Mouse (Mus musculus): ENCODE results near the gene Gm49322.

DNA sequence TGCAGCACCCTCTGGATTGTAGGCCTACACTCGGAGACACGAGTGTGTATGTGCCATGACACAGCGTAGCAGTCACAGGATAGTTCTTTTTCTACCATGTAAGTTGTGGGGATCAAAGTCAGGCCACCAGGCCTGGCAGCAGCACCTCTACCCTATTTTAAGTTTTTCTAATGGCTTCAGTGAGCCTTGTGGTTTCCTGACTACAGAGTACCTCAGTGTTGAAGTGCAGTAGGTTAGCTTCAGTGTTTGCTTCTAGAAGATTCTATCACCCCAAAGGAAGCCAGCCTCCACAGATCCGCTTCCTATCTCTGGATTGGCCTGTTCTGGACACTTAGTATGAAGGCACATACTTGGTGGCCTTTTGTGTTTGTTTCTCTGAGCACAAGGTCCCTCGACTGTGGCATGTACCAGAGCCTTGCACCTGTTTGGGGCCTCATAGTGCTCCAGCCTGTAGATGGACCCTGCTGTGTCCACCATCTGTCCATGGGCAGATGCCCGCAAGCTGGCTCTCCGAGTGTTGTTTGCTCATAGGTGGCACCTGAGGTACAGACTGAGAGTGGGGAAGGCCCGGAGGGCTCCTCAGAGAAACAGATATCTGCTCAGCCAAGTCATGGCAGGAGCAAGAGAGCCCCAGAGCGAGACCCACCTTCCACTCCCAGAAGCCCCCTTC lies 4.4 kb downstream of the Gm49322 start:
- TF ChIP-seq POLR2A (IDR thresholded peaks at IDR 0.05; ENCODE audit: low read depth, low read length) = no peak
- TF ChIP-seq CTCF (IDR thresholded peaks at IDR 0.05; ENCODE audit: extremely low read depth, insufficient read length, insufficient replicate concordance, low read depth, low read length) = no peak

All from small intestine, adult 2 months (tissue).